Mouse (Mus musculus) 3T3-L1 (cell line): ENCODE data around the gene B4galt2.
A peak's percentile ranks its signal among the peaks of the same experiment; 100 is the strongest.

Experiments used
- DNase-seq: peaks from one replicate; pipeline ENCODE4 v3.0.0-alpha.2; 2015; ENCODE audit warnings: low read depth, low spot score

Gene B4galt2

DNA sequence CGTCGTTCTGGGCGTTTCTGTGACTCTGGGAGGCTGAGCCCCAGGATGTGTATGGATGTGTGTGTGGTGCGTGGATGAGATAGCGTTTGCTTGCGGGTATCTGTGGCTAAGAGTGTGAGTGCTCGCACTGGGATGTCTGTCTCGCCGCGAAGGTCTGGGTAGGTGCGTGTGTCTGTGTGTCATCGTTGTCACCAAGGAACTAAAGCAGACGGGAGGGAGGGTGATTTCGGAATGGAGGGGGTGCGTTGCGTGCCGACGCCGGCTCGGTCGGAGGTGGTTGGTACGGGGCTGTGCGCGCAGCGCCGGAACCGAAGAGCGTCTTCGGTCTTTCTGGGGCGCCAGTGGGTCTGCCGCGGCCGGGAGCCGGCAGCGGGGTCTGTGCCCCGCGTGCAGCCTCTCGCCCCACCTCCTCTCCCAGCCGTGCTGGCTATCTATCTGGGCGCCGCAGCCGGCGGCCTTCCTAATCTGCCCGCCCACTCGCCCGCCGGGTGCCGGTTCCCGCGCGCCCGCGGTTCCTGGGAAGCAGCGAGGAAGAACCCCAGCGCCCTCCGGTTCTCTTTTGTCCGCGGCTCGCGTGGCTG lies 47.7 kb downstream of the B4galt2 start:
- peak; percentile 44 for DNase-seq

- DNase-seq, result peak; percentile 93
Measured at GRCm38 (mm10) chr4:117834845-117835530, 48.3 kb downstream of the B4galt2 start.

DNA sequence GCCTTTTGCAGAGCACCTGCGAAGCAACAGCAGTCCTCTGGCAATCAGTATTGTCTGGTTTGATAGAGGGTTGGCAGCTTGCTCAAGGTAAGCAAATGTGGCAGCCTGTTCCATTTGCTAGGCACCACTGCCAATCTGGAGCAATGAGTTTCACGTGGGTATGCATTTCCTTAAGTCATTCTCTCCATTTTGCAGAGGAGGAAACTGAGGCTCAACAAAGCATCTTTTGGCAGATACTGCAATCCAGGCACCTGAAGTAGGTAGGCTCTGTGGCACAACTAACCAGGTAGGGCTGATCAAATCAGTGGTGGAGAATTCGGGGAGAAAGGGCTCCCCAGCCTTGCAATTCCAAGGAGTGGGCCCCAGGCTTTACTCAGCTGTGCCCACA lies 48.8 kb downstream of the B4galt2 start, which contains the start of gene Slc6a9:
TSS of gene Slc6a9 (plus strand) at position 50 of the 388 bp plus-strand sequence.
- no peak for DNase-seq

DNA sequence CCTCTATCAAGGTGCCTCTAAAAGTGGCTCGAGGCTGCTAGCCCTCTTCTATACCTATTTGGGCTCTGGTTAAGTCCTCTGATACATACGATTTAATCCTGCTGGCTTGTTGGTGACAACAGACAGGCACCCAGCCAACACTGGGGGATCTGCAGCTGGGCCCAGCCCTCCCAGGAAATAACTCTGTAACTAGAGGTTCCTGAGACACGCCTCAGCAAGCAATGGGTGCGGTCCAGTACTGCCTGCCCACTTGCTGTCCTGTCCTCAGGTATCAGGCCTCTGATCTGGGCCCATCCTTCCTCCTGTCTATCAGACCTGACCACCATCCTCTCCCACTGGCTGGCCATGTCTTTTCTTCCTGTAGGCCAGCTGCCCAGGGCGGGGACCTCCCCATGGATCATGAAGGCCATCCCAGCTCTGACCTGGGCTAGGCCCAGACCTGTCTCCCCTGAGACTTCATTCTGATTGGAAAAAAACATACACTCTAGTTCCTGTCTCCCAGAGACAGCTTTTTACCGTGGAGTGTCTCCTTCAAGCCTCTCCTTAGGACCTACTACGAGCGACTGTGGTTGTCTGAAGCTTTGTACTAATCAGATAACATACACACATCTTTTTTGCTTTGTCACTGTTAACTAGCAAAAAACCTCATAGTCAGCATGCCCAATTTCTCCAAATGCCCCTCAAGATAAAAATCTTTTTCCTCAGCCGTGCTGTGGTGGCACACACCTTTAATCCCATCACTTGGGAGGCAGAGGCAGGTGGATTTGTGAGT lies 51.2 kb downstream of the B4galt2 start:
- peak; percentile 53 for DNase-seq

DNA sequence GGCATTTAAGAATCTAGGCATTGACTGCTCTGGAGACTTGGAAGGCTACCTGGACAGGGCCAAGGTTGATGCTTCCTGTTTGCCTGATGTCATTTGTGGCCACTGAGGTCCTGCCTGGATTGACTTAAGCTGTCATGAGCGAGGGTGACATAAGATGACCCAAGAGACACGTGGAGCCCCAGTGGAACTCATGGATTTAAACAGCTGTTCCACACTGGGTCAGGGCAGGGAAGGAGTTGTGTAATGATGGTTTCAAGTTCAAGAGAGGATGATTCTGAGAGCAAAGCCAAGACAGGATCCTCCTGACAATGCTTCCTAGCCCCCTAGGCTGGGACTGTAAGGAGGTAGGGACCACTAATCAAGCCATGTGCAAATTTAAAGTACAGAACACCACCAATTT lies 51.8 kb downstream of the B4galt2 start:
- DNase-seq, result no peak

GRCm38 (mm10) chr4:117830801-117831200 lies 52.5 kb downstream of the B4galt2 start:
- no peak for DNase-seq

DNA sequence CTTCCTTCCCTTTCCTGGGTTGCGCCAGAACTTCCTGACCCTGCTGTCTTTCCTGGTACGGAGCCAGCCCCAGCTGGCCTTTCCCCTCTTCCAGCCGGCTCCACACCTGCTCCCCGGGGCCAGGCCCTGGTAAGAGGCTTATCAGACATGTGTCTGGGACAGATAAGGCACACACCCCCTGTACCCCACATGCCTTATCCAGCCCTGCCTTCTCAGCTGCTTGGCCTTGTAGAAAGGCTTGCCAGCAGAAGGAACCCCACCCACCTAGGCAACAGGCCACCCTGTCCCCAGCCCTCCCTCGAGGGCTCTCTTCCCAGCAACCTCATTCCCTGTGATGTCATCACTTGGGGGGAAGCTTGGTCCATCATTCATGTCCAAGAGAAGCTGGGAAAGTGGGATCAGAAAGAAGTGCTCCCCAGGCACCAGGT lies 53.1 kb downstream of the B4galt2 start:
- DNase-seq, result no peak

GRCm38 (mm10) chr4:117829260-117830123 lies 53.8 kb downstream of the B4galt2 start:
- peak; percentile 79 for DNase-seq

GRCm38 (mm10) chr4:117828572-117829145 lies 54.6 kb downstream of the B4galt2 start:
- DNase-seq, result no peak
